In genomic region chr8:70866001-70866520, GRCm38 (mm10) we compare ENCODE assay signal across 8 mouse cellular contexts. TPM values are rescaled to one million over a fixed set of nuclear protein-coding genes. Genes with fewer than 3 reads are reported as not detected.
DNase-seq lines count a peak whose midpoint lies in the region; ATAC-seq lines count a peak whose summit lies in the region.

No protein-coding gene starts in this region.

- H3K4me3 ChIP-seq in lung, embryonic 15.5 days, result peak overlapping the region; percentile 55
- peak overlapping the region; percentile 60 for H3K4me3 ChIP-seq in embryonic facial prominence, embryonic 15.5 days (replicated peaks)
- H3K4me3 ChIP-seq in limb, embryonic 10.5 days, result peak overlapping the region; percentile 57
- peak overlapping the region; percentile 58 for H3K4me3 ChIP-seq in neural tube, embryonic 13.5 days

- H3K9me3 ChIP-seq in lung, embryonic 15.5 days, result no peaks in the 10 kb centered on the region
- H3K9me3 ChIP-seq in embryonic facial prominence, embryonic 15.5 days (replicated peaks), result no peaks in the 10 kb centered on the region
- no peaks in the 10 kb centered on the region for H3K9me3 ChIP-seq in limb, embryonic 10.5 days (replicated peaks)
- no peaks in the 10 kb centered on the region for H3K9me3 ChIP-seq in neural tube, embryonic 13.5 days

- H3K4me2 ChIP-seq in lung, embryonic 15.5 days, result peak overlapping the region; percentile 75
- peak overlapping the region; percentile 89 for H3K4me2 ChIP-seq in embryonic facial prominence, embryonic 15.5 days (replicated peaks)
- H3K4me2 ChIP-seq in neural tube, embryonic 13.5 days, result peak overlapping the region; percentile 96

- no peak for DNase-seq in lung, postnatal 10 days
- DNase-seq in limb, embryonic 10.5 days (ENCODE audit: low spot score), result no peak
- no peak for DNase-seq in adrenal gland, postnatal 10 days
- DNase-seq in spleen, postnatal 4 days (ENCODE audit: low spot score in 2 of 2), result no peak
- no peak for DNase-seq in urinary bladder, adult 2 months (ENCODE audit: low spot score)

- H3K27me3 ChIP-seq in lung, embryonic 15.5 days, result peaks cover 37% of the 10 kb centered on the region
- peaks cover 22% of the 10 kb centered on the region for H3K27me3 ChIP-seq in embryonic facial prominence, embryonic 15.5 days
- H3K27me3 ChIP-seq in limb, embryonic 10.5 days (ENCODE audit: low read depth, poor library complexity, severe bottlenecking), result peaks cover 32% of the 10 kb centered on the region
- H3K27me3 ChIP-seq in neural tube, embryonic 13.5 days, result peaks cover 17% of the 10 kb centered on the region; the same call in 1 of the 2 replicates

- peak overlapping the region; percentile 46 for H3K27ac ChIP-seq in lung, embryonic 15.5 days
- H3K27ac ChIP-seq in embryonic facial prominence, embryonic 15.5 days (replicated peaks), result peak overlapping the region; percentile 80
- peak overlapping the region; percentile 90 for H3K27ac ChIP-seq in limb, embryonic 10.5 days
- peak overlapping the region; percentile 93 for H3K27ac ChIP-seq in neural tube, embryonic 13.5 days (replicated peaks)

- H3K4me1 ChIP-seq in lung, embryonic 15.5 days, result peaks cover 49% of the 10 kb centered on the region
- H3K4me1 ChIP-seq in embryonic facial prominence, embryonic 15.5 days, result peaks cover 47% of the 10 kb centered on the region
- peaks cover 75% of the 10 kb centered on the region for H3K4me1 ChIP-seq in limb, embryonic 10.5 days
- H3K4me1 ChIP-seq in neural tube, embryonic 13.5 days (replicated peaks), result peaks cover 74% of the 10 kb centered on the region

- WGBS in lung, embryonic 15.5 days, result 4% methylated on average over 12 of the region's 12 CpGs
- WGBS in embryonic facial prominence, embryonic 15.5 days, result 6% methylated on average over 12 of the region's 12 CpGs
- 8% methylated on average over 12 of the region's 12 CpGs for WGBS in limb, embryonic 10.5 days
- WGBS in neural tube, embryonic 13.5 days, result 7% methylated on average over 12 of the region's 12 CpGs

- peak overlapping the region; percentile 30 for H3K9ac ChIP-seq in lung, embryonic 15.5 days
- H3K9ac ChIP-seq in embryonic facial prominence, embryonic 15.5 days, result peak overlapping the region; percentile 24
- peak overlapping the region; percentile 61 for H3K9ac ChIP-seq in neural tube, embryonic 13.5 days

- ATAC-seq in lung, embryonic 15.5 days (ENCODE audit: borderline replicate concordance, extremely low read depth, low FRiP score, low TSS enrichment), result peak; percentile 2; the same call in 1 of the 2 replicates
- ATAC-seq in embryonic facial prominence, embryonic 15.5 days (ENCODE audit: insufficient number of reproducible peaks, low FRiP score, low TSS enrichment, low read depth), result no peak
- peak; percentile 15 for ATAC-seq in neural tube, embryonic 13.5 days (ENCODE audit: low read depth)

- H3K36me3 ChIP-seq in lung, embryonic 15.5 days, result peaks cover 6% of the 10 kb centered on the region; the same call in 1 of the 2 replicates
- no peaks in the 10 kb centered on the region; the same call in 1 of the 2 replicates for H3K36me3 ChIP-seq in embryonic facial prominence, embryonic 15.5 days
- peaks cover 17% of the 10 kb centered on the region for H3K36me3 ChIP-seq in limb, embryonic 10.5 days
- peaks cover 8% of the 10 kb centered on the region for H3K36me3 ChIP-seq in neural tube, embryonic 13.5 days

RNA-seq across cellular contexts. Expression of gene Kcnn1, which starts 3.0 kb away (rescaled TPM):
- 1.2 TPM in 2 replicates for polyA plus RNA-seq in lung, embryonic 15.5 days (2015; fragmentation: Nextera tagmentation; extraction: Ambion mirVana)
- 3.8 and 5.6 TPM in 2 replicates for polyA plus RNA-seq in embryonic facial prominence, embryonic 15.5 days (2015; fragmentation: Nextera tagmentation; extraction: Ambion mirVana)
- 2.8 and 4.0 TPM in 2 replicates for polyA plus RNA-seq in limb, embryonic 10.5 days (2016; fragmentation: Nextera tagmentation; extraction: Ambion mirVana)
- 17.5 and 17.9 TPM in 2 replicates for polyA plus RNA-seq in neural tube, embryonic 13.5 days (2015; fragmentation: Nextera tagmentation; extraction: Ambion mirVana)
- total RNA-seq in adrenal gland, postnatal 10 days (2021), result 1 to 10 TPM; 3.0 to 3.1 TPM
- polyA plus RNA-seq in urinary bladder, adult 2 months (2012; rRNA removed), result 5.5 and 5.6 TPM in 2 replicates

RNA-seq across cellular contexts. Expression of gene Ccdc124, which starts 7.7 kb away (rescaled TPM):
- polyA plus RNA-seq in lung, embryonic 15.5 days (2015; fragmentation: Nextera tagmentation; extraction: Ambion mirVana), result 112 and 118 TPM in 2 replicates
- polyA plus RNA-seq in embryonic facial prominence, embryonic 15.5 days (2015; fragmentation: Nextera tagmentation; extraction: Ambion mirVana), result 99.6 and 104 TPM in 2 replicates
- 174 and 187 TPM in 2 replicates for polyA plus RNA-seq in limb, embryonic 10.5 days (2016; fragmentation: Nextera tagmentation; extraction: Ambion mirVana)
- 148 and 156 TPM in 2 replicates for polyA plus RNA-seq in neural tube, embryonic 13.5 days (2015; fragmentation: Nextera tagmentation; extraction: Ambion mirVana)
- 10 to 100 TPM; 42.0 to 42.6 TPM for total RNA-seq in adrenal gland, postnatal 10 days (2021)
- 70.9 and 74.6 TPM in 2 replicates for polyA plus RNA-seq in urinary bladder, adult 2 months (2012; rRNA removed)

RNA-seq across cellular contexts. Expression of gene Slc5a5, which starts 26.5 kb away (rescaled TPM):
- polyA plus RNA-seq in lung, embryonic 15.5 days (2015; fragmentation: Nextera tagmentation; extraction: Ambion mirVana), result 0.25 and 0.29 TPM in 2 replicates
- 0.45 and 0.64 TPM in 2 replicates for polyA plus RNA-seq in embryonic facial prominence, embryonic 15.5 days (2015; fragmentation: Nextera tagmentation; extraction: Ambion mirVana)
- polyA plus RNA-seq in limb, embryonic 10.5 days (2016; fragmentation: Nextera tagmentation; extraction: Ambion mirVana), result 0.16 and 0.23 TPM in 2 replicates
- polyA plus RNA-seq in neural tube, embryonic 13.5 days (2015; fragmentation: Nextera tagmentation; extraction: Ambion mirVana), result 1.6 TPM in 2 replicates
- under 1 TPM; 0.27 to 0.42 TPM for total RNA-seq in adrenal gland, postnatal 10 days (2021)
- 1.7 and 2.3 TPM in 2 replicates for polyA plus RNA-seq in urinary bladder, adult 2 months (2012; rRNA removed)

RNA-seq across cellular contexts. Expression of gene Arrdc2, which starts 26.5 kb away (rescaled TPM):
- 4.5 and 5.5 TPM in 2 replicates for polyA plus RNA-seq in lung, embryonic 15.5 days (2015; fragmentation: Nextera tagmentation; extraction: Ambion mirVana)
- polyA plus RNA-seq in embryonic facial prominence, embryonic 15.5 days (2015; fragmentation: Nextera tagmentation; extraction: Ambion mirVana), result 9.3 and 10.1 TPM in 2 replicates
- 4.4 and 5.0 TPM in 2 replicates for polyA plus RNA-seq in limb, embryonic 10.5 days (2016; fragmentation: Nextera tagmentation; extraction: Ambion mirVana)
- 7.8 TPM in 2 replicates for polyA plus RNA-seq in neural tube, embryonic 13.5 days (2015; fragmentation: Nextera tagmentation; extraction: Ambion mirVana)
- 10 to 100 TPM; 11.2 to 13.8 TPM for total RNA-seq in adrenal gland, postnatal 10 days (2021)
- 20.4 and 27.4 TPM in 2 replicates for polyA plus RNA-seq in urinary bladder, adult 2 months (2012; rRNA removed)

RNA-seq across cellular contexts. Expression of gene Rpl18a, which starts 31.2 kb away (rescaled TPM):
- 4,502 and 4,535 TPM in 2 replicates for polyA plus RNA-seq in lung, embryonic 15.5 days (2015; fragmentation: Nextera tagmentation; extraction: Ambion mirVana)
- 4,781 and 4,906 TPM in 2 replicates for polyA plus RNA-seq in embryonic facial prominence, embryonic 15.5 days (2015; fragmentation: Nextera tagmentation; extraction: Ambion mirVana)
- polyA plus RNA-seq in limb, embryonic 10.5 days (2016; fragmentation: Nextera tagmentation; extraction: Ambion mirVana), result 3,636 and 3,729 TPM in 2 replicates
- polyA plus RNA-seq in neural tube, embryonic 13.5 days (2015; fragmentation: Nextera tagmentation; extraction: Ambion mirVana), result 2,220 and 2,572 TPM in 2 replicates
- total RNA-seq in adrenal gland, postnatal 10 days (2021), result 1,000 to 10,000 TPM; 1,717 to 1,755 TPM
- 3,950 and 3,976 TPM in 2 replicates for polyA plus RNA-seq in urinary bladder, adult 2 months (2012; rRNA removed)
